Mouse (Mus musculus): ENCODE data around the gene Stk24.

DNA sequence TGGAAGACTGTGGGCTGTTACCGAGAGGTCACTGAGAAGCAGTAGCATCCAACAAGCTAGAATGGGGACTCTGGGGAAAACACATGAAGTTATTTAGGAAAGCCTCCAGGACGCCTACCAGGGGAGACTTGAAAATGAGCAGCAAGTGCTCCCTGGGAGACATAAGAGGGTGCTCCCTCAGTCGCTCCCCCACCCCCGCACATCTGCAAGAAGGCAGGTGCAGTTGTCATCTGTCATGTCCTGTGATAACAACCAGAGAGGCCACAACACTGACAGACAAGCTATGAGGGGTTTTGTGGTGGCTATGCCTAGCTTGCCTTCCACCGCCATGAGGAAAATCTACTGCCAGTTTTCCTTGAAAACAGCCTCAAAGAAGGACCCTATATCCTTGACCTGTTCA lies 57.7 kb downstream of the Stk24 start:
- no peak for TF ChIP-seq CTCF (IDR thresholded peaks at IDR 0.05; ENCODE audit: control insufficient read depth, insufficient read depth, insufficient replicate concordance, low read depth, low read length)
- no peak for TF ChIP-seq POLR2A (IDR thresholded peaks at IDR 0.05; ENCODE audit: control insufficient read depth, low read depth, low read length)

Measured in testis, adult 2 months (tissue).